Mouse (Mus musculus) forebrain, embryonic 14.5 days (tissue): ENCODE results near the gene Cog7. TPM values are rescaled to one million over a fixed set of nuclear protein-coding genes. Genes with fewer than 3 reads are reported as not detected.

Source experiments
- ATAC-seq: fragments of 200-750 bp; cut with Nextera tagmentation; 2 replicates; pipeline ENCODE4 v1.8.0; 2017; ENCODE audit warnings: mild to moderate bottlenecking, moderate library complexity
- DNase-seq: peaks from one replicate; pipeline ENCODE4 v3.0.0-alpha.2; 2015; ENCODE audit warnings: low spot score
- H3K27ac ChIP-seq: fragments of 300-500 bp; sonication (generic); 2 replicates; pipeline ENCODE4 v1.5.1; 2014; ENCODE audit warnings: low read depth, mild to moderate bottlenecking, control low read depth, low read length, moderate library complexity
- H3K27me3 ChIP-seq: fragments of 300-500 bp; sonication (generic); replicated peaks from 2 replicates; pipeline ENCODE4 v1.6.1; 2014; ENCODE audit warnings: low read length, control low read depth, mixed read lengths; ENCODE audit not compliant: control insufficient read depth, insufficient read depth
- H3K36me3 ChIP-seq: fragments of 300-500 bp; sonication (generic); 2 replicates; pipeline ENCODE4 v1.6.1; 2014; ENCODE audit warnings: low read length, control low read depth; ENCODE audit not compliant: control insufficient read depth, insufficient read depth
- H3K4me1 ChIP-seq: fragments of 300-500 bp; sonication (generic); 2 replicates; pipeline ENCODE4 v1.6.1; 2014; ENCODE audit warnings: antibody characterized with exemption, low read length, control low read depth; ENCODE audit not compliant: control insufficient read depth, insufficient read depth
- H3K4me2 ChIP-seq: fragments of 300-500 bp; sonication (generic); 2 replicates; pipeline ENCODE4 v1.6.1; 2014; ENCODE audit warnings: mild to moderate bottlenecking, control low read depth, low read length
- H3K4me3 ChIP-seq: fragments of 300-500 bp; sonication (generic); 2 replicates; pipeline ENCODE4 v1.5.1; 2014; ENCODE audit warnings: low read depth, low read length, control low read depth
- H3K9ac ChIP-seq: fragments of 300-500 bp; sonication (generic); 2 replicates; pipeline ENCODE4 v1.6.1; 2014; ENCODE audit warnings: mild to moderate bottlenecking, low read length, control low read depth, moderate library complexity
- H3K9me3 ChIP-seq: fragments of 300-500 bp; sonication (generic); replicated peaks from 2 replicates; pipeline ENCODE4 v1.6.1; 2016; ENCODE audit warnings: low read length, control low read depth, mixed read lengths; ENCODE audit not compliant: control insufficient read depth
- WGBS: fragments of 180-500 bp; shearing (Covaris S2); extraction: QIAGEN DNeasy Blood & Tissue Kit; methylation state at CpG from one replicate; pipeline ENCODE4 v1.1.7; 2014; 5-methylcytosine and 5-hydroxymethylcytosine counted together
- polyA plus RNA-seq: library from polyadenylated mRNA; unstranded; fragments of >200 nt; fragmentation: Nextera tagmentation; extraction: Ambion mirVana; gene quantifications from 2 replicates; pipeline ENCODE4 v1.2.1, GENCODE M21; 2014

Cog7 gene
- 7.8 and 11.0 TPM in 2 replicates for polyA plus RNA-seq

GRCm38 (mm10) chr7:121981307-121981871 is at the start of gene Cog7:
TSS of gene Cog7 (minus strand) at chr7:121981711.
- Histone ChIP-seq H3K27me3 (no peaks in the 10 kb centered on the region), H3K9ac (peak within 1 kb of the TSS; percentile 72), H3K9me3 (no peaks in the 10 kb centered on the region), H3K4me2 (peak within 1 kb of the TSS; percentile 57), H3K27ac (no peak within 1 kb of the TSS), H3K4me3 (peak within 1 kb of the TSS; percentile 63), H3K36me3 (peaks cover 5% of the 10 kb centered on the region; the same call in 1 of the 2 replicates), H3K4me1 (peaks cover 8% of the 10 kb centered on the region; the same call in 1 of the 2 replicates)
- under 1% methylated on average over 55 of the region's 55 CpGs for WGBS
- ATAC-seq (peak; percentile 90), DNase-seq (peak; percentile 95)

- DNase-seq: no peak
- no peaks in the 10 kb centered on the region for H3K9me3 ChIP-seq
- WGBS: 96% methylated on average over 2 of the region's 2 CpGs
- no peak overlapping the region for H3K4me2 ChIP-seq
- peaks cover 18% of the 10 kb centered on the region for H3K4me1 ChIP-seq
- no peak overlapping the region for H3K4me3 ChIP-seq
- ATAC-seq: no peak
- no peak overlapping the region for H3K27ac ChIP-seq
- no peaks in the 10 kb centered on the region for H3K36me3 ChIP-seq
- H3K27me3 ChIP-seq: no peaks in the 10 kb centered on the region
- H3K9ac ChIP-seq: no peak overlapping the region
These were observed 40.6 kb upstream of the Cog7 start for GRCm38 (mm10) chr7:122022131-122022530.

GRCm38 (mm10) chr7:122020667-122021354 is 39.3 kb upstream of the Cog7 start, which contains the start of gene Gga2:
TSS of gene Gga2 (minus strand) at chr7:122021222.
- DNase-seq (peak; percentile 93), ATAC-seq (peak; percentile 92)
- Histone ChIP-seq H3K4me1 (peaks cover 18% of the 10 kb centered on the region), H3K4me2 (peak within 1 kb of the TSS; percentile 56), H3K27ac (peak within 1 kb of the TSS; percentile 82), H3K27me3 (no peaks in the 10 kb centered on the region), H3K36me3 (no peaks in the 10 kb centered on the region), H3K9ac (peak within 1 kb of the TSS; percentile 83), H3K9me3 (no peaks in the 10 kb centered on the region), H3K4me3 (peak within 1 kb of the TSS; percentile 81)
- WGBS: under 1% methylated on average over 50 of the region's 50 CpGs

DNA sequence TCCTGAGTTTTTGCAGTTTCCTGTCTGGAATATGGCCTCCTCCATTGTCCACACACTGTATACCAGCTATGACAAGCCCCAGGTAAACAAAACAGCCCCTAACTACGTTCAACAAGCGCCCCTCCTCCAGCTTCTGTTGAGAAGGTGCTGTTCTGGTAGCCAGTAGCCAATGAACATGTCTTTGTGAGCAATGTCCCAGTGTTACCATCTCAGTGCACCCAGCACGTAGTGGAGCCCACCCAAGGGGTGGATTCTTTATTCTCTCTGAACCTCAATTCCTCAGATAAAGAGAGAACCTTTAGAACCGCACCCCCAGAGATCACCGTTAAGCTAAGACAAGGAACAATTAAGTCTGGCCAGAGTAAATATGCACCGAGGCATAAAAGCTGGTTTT is 38.8 kb upstream of the Cog7 start:
- DNase-seq: peak; percentile 55
- peak; percentile 57 for ATAC-seq
- H3K4me2 ChIP-seq: peak overlapping the region; percentile 56
- WGBS: 4% methylated on average over 6 of the region's 6 CpGs
- no peaks in the 10 kb centered on the region for H3K27me3 ChIP-seq
- H3K27ac ChIP-seq: peak overlapping the region; percentile 82
- peak overlapping the region; percentile 83 for H3K9ac ChIP-seq
- H3K36me3 ChIP-seq: no peaks in the 10 kb centered on the region
- no peaks in the 10 kb centered on the region for H3K9me3 ChIP-seq
- peaks cover 18% of the 10 kb centered on the region for H3K4me1 ChIP-seq
- H3K4me3 ChIP-seq: peak overlapping the region; percentile 81

- ATAC-seq: no peak
- no peak for DNase-seq
- Histone ChIP-seq H3K4me1 (peaks cover 18% of the 10 kb centered on the region), H3K9me3 (no peaks in the 10 kb centered on the region), H3K36me3 (no peaks in the 10 kb centered on the region), H3K4me3 (peak overlapping the region; percentile 81), H3K27me3 (no peaks in the 10 kb centered on the region), H3K9ac (no peak overlapping the region), H3K27ac (no peak overlapping the region), H3K4me2 (peak overlapping the region; percentile 56)
- WGBS: 85% methylated on average over 7 of the region's 7 CpGs
These were observed 37.5 kb upstream of the Cog7 start for GRCm38 (mm10) chr7:122018978-122019377.

DNA sequence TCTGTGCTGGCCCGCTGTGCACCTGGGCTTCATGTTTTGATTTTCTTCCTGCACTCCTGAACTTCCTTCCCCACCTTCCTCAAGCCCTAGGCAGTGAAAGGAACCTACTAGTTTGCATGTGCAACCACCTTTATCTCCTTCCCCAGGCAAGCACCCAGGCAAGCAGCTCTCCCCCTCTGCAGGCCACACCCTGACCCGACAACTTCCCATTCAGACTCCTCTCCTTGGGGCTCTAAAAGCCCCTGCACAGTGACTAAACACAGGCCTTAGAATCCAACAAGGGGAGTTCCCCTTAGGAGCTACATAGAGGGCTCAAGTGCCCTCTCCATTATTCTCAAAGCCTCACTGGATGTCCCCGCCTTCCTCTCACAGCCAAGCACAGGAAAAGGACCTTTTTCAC is 36.7 kb upstream of the Cog7 start:
- Histone ChIP-seq H3K4me3 (peak overlapping the region; percentile 5; the same call in 1 of the 2 replicates), H3K4me2 (peak overlapping the region; percentile 56), H3K9me3 (no peaks in the 10 kb centered on the region), H3K27ac (no peak overlapping the region), H3K27me3 (no peaks in the 10 kb centered on the region), H3K9ac (no peak overlapping the region), H3K36me3 (no peaks in the 10 kb centered on the region), H3K4me1 (peaks cover 18% of the 10 kb centered on the region)
- ATAC-seq: no peak
- DNase-seq: no peak
- WGBS: 65% methylated on average over 3 of the region's 3 CpGs

DNA sequence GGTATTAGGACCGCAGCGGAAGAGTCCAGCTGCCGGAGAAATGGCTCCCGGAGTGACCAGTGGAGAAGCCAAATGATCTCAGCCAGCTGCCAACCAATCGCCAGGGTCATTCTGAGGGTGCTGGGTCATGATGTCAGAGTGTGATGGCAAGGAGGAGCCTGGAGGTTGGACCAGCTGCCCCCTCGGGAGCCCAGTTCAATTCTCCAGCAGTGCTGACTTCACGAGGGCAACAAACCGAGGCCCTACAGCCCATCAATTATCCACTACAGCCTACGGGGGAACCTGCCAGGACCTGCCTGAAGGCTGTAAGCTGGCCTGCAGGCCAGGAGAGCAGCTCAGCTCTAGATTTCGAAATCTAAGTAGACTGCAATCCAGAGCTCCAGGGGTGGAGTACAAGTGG is 34.2 kb upstream of the Cog7 start:
- no peaks in the 10 kb centered on the region for H3K9me3 ChIP-seq
- peaks cover 18% of the 10 kb centered on the region for H3K36me3 ChIP-seq
- no peak overlapping the region for H3K4me3 ChIP-seq
- H3K27ac ChIP-seq: no peak overlapping the region
- WGBS: 85% methylated on average over 10 of the region's 10 CpGs
- H3K27me3 ChIP-seq: no peaks in the 10 kb centered on the region
- H3K4me1 ChIP-seq: peaks cover 18% of the 10 kb centered on the region
- no peak overlapping the region for H3K4me2 ChIP-seq
- DNase-seq (no peak), ATAC-seq (no peak)
- H3K9ac ChIP-seq: no peak overlapping the region

DNA sequence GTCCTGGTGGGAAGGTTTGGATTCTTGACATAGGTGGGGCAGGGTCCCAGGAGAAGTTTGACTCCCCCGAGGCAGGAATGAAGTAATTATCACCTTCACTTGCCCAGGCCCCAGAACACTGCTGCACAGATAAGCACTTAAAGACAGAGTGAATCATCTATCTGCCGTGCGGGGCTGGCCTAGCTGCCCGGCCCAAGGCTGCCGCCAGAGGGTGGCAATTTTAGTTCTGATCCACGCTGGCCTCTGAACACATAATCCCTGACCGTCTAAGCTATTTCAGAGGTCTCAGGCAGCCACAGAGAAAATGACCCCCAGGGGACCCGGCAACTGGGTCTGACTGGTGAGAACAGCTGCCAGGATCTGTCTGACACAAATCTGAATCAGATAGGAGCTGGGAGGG is 33.6 kb upstream of the Cog7 start:
- Histone ChIP-seq H3K27ac (no peak overlapping the region), H3K4me2 (no peak overlapping the region), H3K36me3 (peaks cover 24% of the 10 kb centered on the region), H3K9ac (no peak overlapping the region), H3K9me3 (no peaks in the 10 kb centered on the region), H3K4me1 (peaks cover 18% of the 10 kb centered on the region), H3K27me3 (no peaks in the 10 kb centered on the region), H3K4me3 (no peak overlapping the region)
- ATAC-seq (no peak), DNase-seq (no peak)
- WGBS: 77% methylated on average over 8 of the region's 8 CpGs

DNA sequence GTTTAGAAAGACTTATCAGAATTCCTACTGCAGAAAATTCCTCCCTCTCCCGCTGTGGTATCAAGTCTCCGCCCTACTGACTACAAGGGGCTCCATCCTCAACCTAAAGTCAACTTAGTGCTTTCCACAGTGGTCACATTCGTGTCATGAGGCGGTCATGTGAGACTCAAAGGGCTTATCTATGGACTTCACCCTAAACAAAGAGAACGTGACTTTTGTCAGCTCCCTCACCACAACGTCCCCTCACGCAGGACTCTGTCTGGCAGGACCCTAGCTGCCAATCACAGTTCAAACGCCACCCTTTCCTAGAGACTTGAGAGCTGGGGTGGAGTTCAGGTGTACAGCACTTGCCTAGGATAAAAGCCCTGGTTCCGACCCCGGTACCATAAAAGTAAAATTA is 31.4 kb upstream of the Cog7 start:
- Histone ChIP-seq H3K9me3 (no peaks in the 10 kb centered on the region), H3K4me1 (peaks cover under 1% of the 10 kb centered on the region; the same call in 1 of the 2 replicates), H3K9ac (no peak overlapping the region), H3K36me3 (peaks cover 45% of the 10 kb centered on the region), H3K27me3 (no peaks in the 10 kb centered on the region), H3K27ac (no peak overlapping the region), H3K4me2 (no peak overlapping the region), H3K4me3 (no peak overlapping the region)
- DNase-seq: no peak
- 93% methylated on average over 10 of the region's 10 CpGs for WGBS
- ATAC-seq: no peak
